Mouse (Mus musculus) liver, adult 2 months (tissue): ENCODE measurements around the gene Fcer1g. TPM values are rescaled to one million over a fixed set of nuclear protein-coding genes. Genes with fewer than 3 reads are reported as not detected.

Source experiments
- DNase-seq: peaks from one replicate; pipeline ENCODE4 v3.0.0-alpha.2; 2011; ENCODE audit warnings: low read depth, low spot score; ENCODE audit errors: extremely low read depth
- H3K27ac ChIP-seq: fragments of 200-500 bp; replicated peaks from 2 replicates; pipeline ENCODE4 v1.5.1; 2012; ENCODE audit warnings: low read depth, mild to moderate bottlenecking, control low read depth, inconsistent platforms, low read length; ENCODE audit not compliant: insufficient read depth
- H3K27me3 ChIP-seq: fragments of 200-500 bp; 2 replicates; pipeline ENCODE4 v1.6.1; 2012; ENCODE audit warnings: mild to moderate bottlenecking, moderate library complexity, low read length, inconsistent platforms; ENCODE audit not compliant: control insufficient read depth, insufficient read depth
- H3K36me3 ChIP-seq: fragments of 200-500 bp; 2 replicates; pipeline ENCODE4 v1.6.1; 2012; ENCODE audit warnings: low read length, inconsistent platforms; ENCODE audit not compliant: control insufficient read depth, insufficient read depth
- H3K4me1 ChIP-seq: fragments of 200-500 bp; 2 replicates; pipeline ENCODE4 v1.6.1; 2011; ENCODE audit warnings: low read length; ENCODE audit not compliant: control insufficient read depth, insufficient read depth
- H3K4me3 ChIP-seq: fragments of 200-500 bp; 2 replicates; pipeline ENCODE4 v1.5.1; 2011; ENCODE audit warnings: low read depth, mild to moderate bottlenecking, control low read depth, low read length, moderate library complexity; ENCODE audit not compliant: insufficient read depth
- H3K79me2 ChIP-seq: fragments of 200-500 bp; 2 replicates; pipeline ENCODE4 v1.6.1; 2012; ENCODE audit warnings: inconsistent platforms, mild to moderate bottlenecking, low read length, moderate library complexity; ENCODE audit not compliant: control insufficient read depth, insufficient read depth
- H3K9ac ChIP-seq: fragments of 200-500 bp; 2 replicates; pipeline ENCODE4 v1.6.1; 2012; ENCODE audit warnings: low read depth, mild to moderate bottlenecking, control low read depth, inconsistent platforms, low read length
- CTCF ChIP-seq: fragments of 200-500 bp; IDR thresholded peaks from 2 replicates; pipeline ENCODE4 v1.5.1; 2011; ENCODE audit warnings: low read depth, low read length, control low read depth
- POLR2A ChIP-seq: fragments of 200-500 bp; IDR thresholded peaks from 2 replicates; pipeline ENCODE4 v1.6.1; 2011; ENCODE audit warnings: low read length, control low read depth; ENCODE audit not compliant: insufficient read depth; ENCODE audit errors: extremely low read depth
- WGBS: fragments of 180-500 bp; shearing (Covaris S2); methylation state at CpG from one replicate; pipeline ENCODE4 v1.1.7; 2018; 5-methylcytosine and 5-hydroxymethylcytosine counted together
- polyA plus RNA-seq: library from polyadenylated mRNA; depleted of rRNA; stranded (reverse); fragments of >200 nt; gene quantifications from 2 replicates; pipeline ENCODE4 v1.2.3, GENCODE M21; 2012
- total RNA-seq: library from RNA; depleted of rRNA; stranded (reverse); fragments of >200 nt; gene quantifications from 2 replicates; pipeline ENCODE4 v1.2.3, GENCODE M21; 2014

Fcer1g gene
- total and polyA plus RNA-seq, 2 experiments: 6.4 to 50.7 TPM

DNA sequence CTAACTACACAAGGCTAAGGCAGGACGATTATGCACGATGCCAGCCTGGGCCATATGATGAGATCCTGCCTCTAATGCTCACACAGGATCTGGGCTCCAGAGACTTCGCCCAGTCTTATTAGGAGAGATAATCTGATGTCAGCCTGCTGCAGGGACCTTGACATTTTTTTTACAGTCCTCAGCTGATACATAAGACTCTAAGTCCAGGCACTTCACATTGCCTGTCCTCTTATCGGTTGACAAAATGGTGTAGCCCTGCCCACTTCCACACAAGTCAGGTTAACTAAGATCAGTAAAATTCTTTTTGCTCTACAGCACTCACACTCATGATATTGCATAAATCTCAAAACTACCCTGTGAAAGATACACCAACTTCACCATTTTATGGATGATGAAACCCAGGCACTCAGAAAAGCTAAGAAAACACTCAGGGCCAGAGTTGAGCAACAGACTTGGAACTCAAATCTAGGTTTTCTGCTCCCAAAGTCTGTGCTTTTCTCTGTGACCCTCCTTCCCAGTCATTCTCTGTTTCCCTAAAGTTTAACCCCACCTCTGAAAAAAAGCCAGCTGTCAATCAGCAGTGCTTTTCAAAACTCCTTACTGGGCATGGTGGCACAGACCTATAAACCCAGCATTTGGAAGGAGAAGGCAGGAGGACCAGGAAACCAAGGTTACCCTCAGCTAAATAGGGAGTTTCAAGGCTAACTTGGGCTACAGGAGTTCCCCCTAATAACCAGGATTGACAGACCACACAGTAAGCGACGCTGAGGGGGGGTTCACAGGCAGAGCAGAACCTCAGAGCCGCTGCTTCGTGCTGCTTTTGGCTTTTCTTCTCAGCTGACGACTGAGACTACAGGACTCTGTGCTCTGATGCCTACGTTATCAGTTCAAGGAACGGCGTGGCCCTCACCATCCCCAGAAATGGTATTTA, 1.1 kb downstream of the Fcer1g start:
- Histone ChIP-seq H3K4me1 (peaks cover 24% of the 10 kb centered on the region), H3K79me2 (no peaks in the 10 kb centered on the region), H3K9ac (peak overlapping the region; percentile 58), H3K36me3 (peaks cover 27% of the 10 kb centered on the region), H3K27ac (peak overlapping the region; percentile 98), H3K27me3 (no peaks in the 10 kb centered on the region), H3K4me3 (peak overlapping the region; percentile 14; the same call in 1 of the 2 replicates)
- TF ChIP-seq POLR2A: no peak
- TF ChIP-seq CTCF: no peak
- 62% methylated on average over 12 of the region's 12 CpGs for WGBS
- DNase-seq: peak; percentile 86

- peak overlapping the region; percentile 58; the same call in 1 of the 2 replicates for H3K9ac ChIP-seq
- peak overlapping the region; percentile 98 for H3K27ac ChIP-seq
- 20% methylated on average over 5 of the region's 5 CpGs for WGBS
- H3K4me3 ChIP-seq: no peak overlapping the region
- DNase-seq: peak; percentile 94
- H3K36me3 ChIP-seq: peaks cover 22% of the 10 kb centered on the region
- no peaks in the 10 kb centered on the region for H3K79me2 ChIP-seq
- no peaks in the 10 kb centered on the region for H3K27me3 ChIP-seq
- TF ChIP-seq POLR2A (no peak), CTCF (no peak)
- peaks cover 24% of the 10 kb centered on the region for H3K4me1 ChIP-seq
Observed at GRCm38 (mm10) chr1:171232348-171232747, 1.8 kb downstream of the Fcer1g start.

DNA sequence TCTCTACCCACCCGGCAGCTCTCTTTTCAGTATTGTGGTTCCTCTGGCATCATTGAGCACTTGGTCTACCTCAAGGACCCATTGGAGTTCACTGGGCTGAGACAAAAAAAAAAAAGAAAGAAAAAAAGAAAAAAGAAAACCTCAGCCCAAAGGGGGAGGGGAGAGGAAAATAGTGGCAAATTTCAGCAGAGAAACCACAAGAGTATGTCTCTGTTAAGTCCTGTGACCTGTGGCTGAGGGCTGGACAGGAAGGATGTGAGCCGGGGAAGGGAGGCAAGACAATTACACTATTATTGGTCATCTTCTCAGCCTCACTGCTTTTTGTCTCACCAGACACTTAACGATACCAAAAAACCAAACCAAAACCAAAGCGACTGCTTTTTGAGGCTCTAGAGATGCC, 2.3 kb downstream of the Fcer1g start:
- TF ChIP-seq CTCF: no peak
- no peak for TF ChIP-seq POLR2A
- H3K27ac ChIP-seq: peak overlapping the region; percentile 98

GRCm38 (mm10) chr1:171230215-171230614, 4.0 kb downstream of the Fcer1g start:
- peaks cover 9% of the 10 kb centered on the region; the same call in 1 of the 2 replicates for H3K36me3 ChIP-seq
- WGBS: 52% methylated on average over 3 of the region's 3 CpGs
- H3K9ac ChIP-seq: no peak overlapping the region
- H3K4me1 ChIP-seq: peaks cover 24% of the 10 kb centered on the region
- DNase-seq: no peak
- H3K27ac ChIP-seq: peak overlapping the region; percentile 47
- no peak for TF ChIP-seq CTCF
- TF ChIP-seq POLR2A: no peak
- H3K27me3 ChIP-seq: no peaks in the 10 kb centered on the region
- no peaks in the 10 kb centered on the region for H3K79me2 ChIP-seq
- H3K4me3 ChIP-seq: no peak overlapping the region

More for the DNA sequence above, 2.3 kb downstream of the Fcer1g start:
- H3K4me3 ChIP-seq: no peak overlapping the region
- H3K79me2 ChIP-seq: no peaks in the 10 kb centered on the region
- 68% methylated on average over 4 of the region's 4 CpGs for WGBS
- DNase-seq: no peak
- H3K36me3 ChIP-seq: peaks cover 18% of the 10 kb centered on the region
- H3K4me1 ChIP-seq: peaks cover 24% of the 10 kb centered on the region
- H3K9ac ChIP-seq: no peak overlapping the region
- H3K27me3 ChIP-seq: no peaks in the 10 kb centered on the region

GRCm38 (mm10) chr1:171229750-171230149, 4.4 kb downstream of the Fcer1g start:
- H3K79me2 ChIP-seq: no peaks in the 10 kb centered on the region
- peaks cover 24% of the 10 kb centered on the region for H3K4me1 ChIP-seq
- H3K9ac ChIP-seq: no peak overlapping the region
- H3K36me3 ChIP-seq: peaks cover 6% of the 10 kb centered on the region; the same call in 1 of the 2 replicates
- H3K4me3 ChIP-seq: no peak overlapping the region
- no peak for DNase-seq
- 57% methylated on average over 6 of the region's 6 CpGs for WGBS
- H3K27ac ChIP-seq: peak overlapping the region; percentile 47
- no peak for TF ChIP-seq POLR2A
- no peak for TF ChIP-seq CTCF
- no peaks in the 10 kb centered on the region for H3K27me3 ChIP-seq

GRCm38 (mm10) chr1:171227879-171228278, 6.3 kb downstream of the Fcer1g start:
- Histone ChIP-seq H3K4me1 (peaks cover 22% of the 10 kb centered on the region), H3K79me2 (no peaks in the 10 kb centered on the region), H3K36me3 (peaks cover 6% of the 10 kb centered on the region; the same call in 1 of the 2 replicates), H3K4me3 (no peak overlapping the region), H3K27ac (peak overlapping the region; percentile 39), H3K27me3 (no peaks in the 10 kb centered on the region), H3K9ac (no peak overlapping the region)
- DNase-seq: no peak
- 36% methylated on average over 1 of the region's 1 CpGs for WGBS
- TF ChIP-seq POLR2A: no peak
- no peak for TF ChIP-seq CTCF
